Mouse (Mus musculus) heart, embryonic 15.5 days (tissue): ENCODE data around the gene Pa2g4. TPM values are rescaled to one million over a fixed set of nuclear protein-coding genes. Genes with fewer than 3 reads are reported as not detected.

Experiments used
- ATAC-seq: fragments of 200-750 bp; cut with Nextera tagmentation; replicated peaks from 2 replicates; pipeline ENCODE4 v1.8.0; 2017; ENCODE audit warnings: low read depth, moderate TSS enrichment; ENCODE audit not compliant: insufficient number of reproducible peaks, insufficient read depth, low FRiP score
- H3K27ac ChIP-seq: fragments of 300-500 bp; sonication (generic); 2 replicates; pipeline ENCODE4 v1.5.1; 2015; ENCODE audit warnings: mild to moderate bottlenecking, inconsistent platforms
- H3K27me3 ChIP-seq: fragments of 300-500 bp; sonication (generic); 2 replicates; pipeline ENCODE4 v1.6.1; 2015; ENCODE audit warnings: inconsistent platforms
- H3K36me3 ChIP-seq: fragments of 300-500 bp; sonication (generic); 2 replicates; pipeline ENCODE4 v1.6.1; 2015; ENCODE audit warnings: mild to moderate bottlenecking, inconsistent platforms
- H3K4me1 ChIP-seq: fragments of 300-500 bp; sonication (generic); replicated peaks from 2 replicates; pipeline ENCODE4 v1.6.1; 2015; ENCODE audit warnings: inconsistent platforms
- H3K4me2 ChIP-seq: fragments of 300-500 bp; sonication (generic); 2 replicates; pipeline ENCODE4 v1.6.1; 2015; ENCODE audit warnings: inconsistent platforms, mild to moderate bottlenecking, moderate library complexity
- H3K4me3 ChIP-seq: fragments of 300-500 bp; sonication (generic); 2 replicates; pipeline ENCODE4 v1.5.1; 2015; ENCODE audit warnings: mild to moderate bottlenecking, inconsistent platforms
- H3K9ac ChIP-seq: fragments of 300-500 bp; sonication (generic); 2 replicates; pipeline ENCODE4 v1.6.1; 2015; ENCODE audit warnings: mild to moderate bottlenecking, inconsistent platforms
- H3K9me3 ChIP-seq: fragments of 300-500 bp; sonication (generic); replicated peaks from 2 replicates; pipeline ENCODE4 v1.6.1; 2016; ENCODE audit warnings: inconsistent platforms
- WGBS: fragments of 180-500 bp; shearing (Covaris S2); methylation state at CpG from one replicate; pipeline ENCODE4 v1.1.7; 2015; ENCODE audit warnings: mixed read lengths; 5-methylcytosine and 5-hydroxymethylcytosine counted together
- microRNA-seq: library from miRNA; unstranded; fragments of <30 nt; microRNA quantifications from one replicate; pipeline ENCODE4, GENCODE M21; 2016
- polyA plus RNA-seq: library from polyadenylated mRNA; unstranded; fragments of >200 nt; fragmentation: Nextera tagmentation; extraction: Ambion mirVana; gene quantifications from 2 replicates; pipeline ENCODE4 v1.2.1, GENCODE M21; 2015

The Pa2g4 gene
- polyA plus RNA-seq, 1 experiment from 2014 or later: 101 TPM

- Histone ChIP-seq H3K27me3 (no peaks in the 10 kb centered on the region), H3K4me2 (no peak overlapping the region), H3K9ac (no peak overlapping the region), H3K4me3 (no peak overlapping the region), H3K36me3 (peaks cover 65% of the 10 kb centered on the region), H3K27ac (no peak overlapping the region), H3K4me1 (no peaks in the 10 kb centered on the region), H3K9me3 (no peaks in the 10 kb centered on the region)
- ATAC-seq: no peak
- 75% methylated on average over 4 of the region's 4 CpGs for WGBS
Measured at GRCm38 (mm10) chr10:128515044-128515443, 50.7 kb downstream of the Pa2g4 start.

- WGBS: 78% methylated on average over 12 of the region's 12 CpGs
Measured at GRCm38 (mm10) chr10:128511761-128512160, 54.0 kb downstream of the Pa2g4 start.

GRCm38 (mm10) chr10:128511189-128511588 lies 54.6 kb downstream of the Pa2g4 start:
- no peaks in the 10 kb centered on the region; the same call in 1 of the 2 replicates for H3K4me1 ChIP-seq
- ATAC-seq: no peak
- no peak overlapping the region for H3K9ac ChIP-seq
- WGBS: 83% methylated on average over 9 of the region's 9 CpGs
- no peaks in the 10 kb centered on the region for H3K27me3 ChIP-seq
- H3K27ac ChIP-seq: no peak overlapping the region
- no peak overlapping the region for H3K4me2 ChIP-seq
- H3K9me3 ChIP-seq: no peaks in the 10 kb centered on the region
- H3K4me3 ChIP-seq: no peak overlapping the region
- peaks cover 46% of the 10 kb centered on the region for H3K36me3 ChIP-seq

More at GRCm38 (mm10) chr10:128511761-128512160, 54.0 kb downstream of the Pa2g4 start:
- H3K4me2 ChIP-seq: no peak overlapping the region
- H3K36me3 ChIP-seq: peaks cover 51% of the 10 kb centered on the region
- H3K9ac ChIP-seq: no peak overlapping the region
- no peaks in the 10 kb centered on the region for H3K9me3 ChIP-seq
- H3K4me3 ChIP-seq: no peak overlapping the region
- H3K27ac ChIP-seq: no peak overlapping the region
- no peaks in the 10 kb centered on the region; the same call in 1 of the 2 replicates for H3K4me1 ChIP-seq
- no peaks in the 10 kb centered on the region for H3K27me3 ChIP-seq
- ATAC-seq: no peak

GRCm38 (mm10) chr10:128510301-128510700 lies 55.5 kb downstream of the Pa2g4 start:
- Histone ChIP-seq H3K27me3 (no peaks in the 10 kb centered on the region), H3K4me1 (peaks cover under 1% of the 10 kb centered on the region), H3K36me3 (peaks cover 38% of the 10 kb centered on the region), H3K9ac (no peak overlapping the region), H3K27ac (no peak overlapping the region), H3K4me3 (no peak overlapping the region), H3K4me2 (no peak overlapping the region), H3K9me3 (no peaks in the 10 kb centered on the region)
- no peak for ATAC-seq
- 81% methylated on average over 11 of the region's 11 CpGs for WGBS

GRCm38 (mm10) chr10:128509831-128510230 lies 56.0 kb downstream of the Pa2g4 start:
- Histone ChIP-seq H3K9ac (no peak overlapping the region), H3K4me3 (no peak overlapping the region), H3K27me3 (no peaks in the 10 kb centered on the region), H3K9me3 (no peaks in the 10 kb centered on the region), H3K4me1 (peaks cover 5% of the 10 kb centered on the region), H3K36me3 (peaks cover 33% of the 10 kb centered on the region), H3K27ac (no peak overlapping the region), H3K4me2 (no peak overlapping the region)
- ATAC-seq: no peak
- 79% methylated on average over 4 of the region's 4 CpGs for WGBS

GRCm38 (mm10) chr10:128509203-128509602 lies 56.6 kb downstream of the Pa2g4 start:
- Histone ChIP-seq H3K27me3 (no peaks in the 10 kb centered on the region), H3K36me3 (peaks cover 32% of the 10 kb centered on the region), H3K9me3 (no peaks in the 10 kb centered on the region), H3K27ac (no peak overlapping the region), H3K4me2 (no peak overlapping the region), H3K4me3 (no peak overlapping the region), H3K9ac (no peak overlapping the region), H3K4me1 (peaks cover 11% of the 10 kb centered on the region)
- no peak for ATAC-seq
- 84% methylated on average over 9 of the region's 9 CpGs for WGBS

- Histone ChIP-seq H3K27me3 (no peaks in the 10 kb centered on the region), H3K9me3 (no peaks in the 10 kb centered on the region), H3K9ac (no peak overlapping the region), H3K4me2 (no peak overlapping the region), H3K4me3 (no peak overlapping the region), H3K4me1 (peaks cover 14% of the 10 kb centered on the region), H3K27ac (no peak overlapping the region), H3K36me3 (peaks cover 32% of the 10 kb centered on the region)
- 75% methylated on average over 9 of the region's 9 CpGs for WGBS
- ATAC-seq: no peak
Measured at GRCm38 (mm10) chr10:128508260-128508659, 57.5 kb downstream of the Pa2g4 start.

Small RNA genes lying within 50 kb of the gene (microRNA-seq; reads per million reads assigned to microRNA genes)
- gene Gm47275 (not detected), gene Mir6916 (not detected), gene Mir6917 (not detected)

Other genes starting within 250 kb of the Pa2g4 start
- 186 and 213 TPM in 2 replicates for gene Cnpy2, start 243.5 kb downstream of the Pa2g4 start, polyA plus RNA-seq
- gene Cs, start 228.3 kb downstream of the Pa2g4 start, polyA plus RNA-seq: 448 and 450 TPM in 2 replicates
- gene Coq10a, start 197.0 kb downstream of the Pa2g4 start, polyA plus RNA-seq: 17.0 TPM in 2 replicates
- 6.8 and 11.8 TPM in 2 replicates for gene Ankrd52, start 188.9 kb downstream of the Pa2g4 start, polyA plus RNA-seq
- gene Slc39a5, start 164.8 kb downstream of the Pa2g4 start, polyA plus RNA-seq: 0.24 and 0.81 TPM in 2 replicates
- gene Nabp2, start 154.5 kb downstream of the Pa2g4 start, polyA plus RNA-seq: 52.6 and 58.9 TPM in 2 replicates
- 25.5 and 29.0 TPM in 2 replicates for gene Rnf41, start 154.3 kb downstream of the Pa2g4 start, polyA plus RNA-seq
- gene Smarcc2, start 106.7 kb downstream of the Pa2g4 start, polyA plus RNA-seq: 59.2 and 60.3 TPM in 2 replicates
- 1,051 and 1,154 TPM in 2 replicates for gene Myl6, start 71.8 kb downstream of the Pa2g4 start, polyA plus RNA-seq
- gene Myl6b, start 67.3 kb downstream of the Pa2g4 start, polyA plus RNA-seq: 4.3 and 4.6 TPM in 2 replicates
- gene Esyt1, start 40.1 kb downstream of the Pa2g4 start, polyA plus RNA-seq: 19.4 and 29.0 TPM in 2 replicates
- 10.2 and 11.0 TPM in 2 replicates for gene Zc3h10, start 18.2 kb downstream of the Pa2g4 start, polyA plus RNA-seq
- gene Rpl41, start 16.7 kb downstream of the Pa2g4 start, polyA plus RNA-seq: 2,261 and 2,363 TPM in 2 replicates
- gene Erbb3, start 23.7 kb upstream of the Pa2g4 start, polyA plus RNA-seq: 3.4 and 5.0 TPM in 2 replicates
- 359 and 409 TPM in 2 replicates for gene Rps26, start 60.8 kb upstream of the Pa2g4 start, polyA plus RNA-seq
- 1.3 and 1.4 TPM in 2 replicates for gene Ikzf4, start 80.0 kb upstream of the Pa2g4 start, polyA plus RNA-seq
- 11.1 and 14.4 TPM in 2 replicates for gene Suox, start 108.1 kb upstream of the Pa2g4 start, polyA plus RNA-seq
- gene Rab5b, start 130.3 kb upstream of the Pa2g4 start, polyA plus RNA-seq: 61.0 and 67.8 TPM in 2 replicates
- gene Pmel, start 138.2 kb upstream of the Pa2g4 start, polyA plus RNA-seq: 2.5 and 2.7 TPM in 2 replicates
- 85.9 and 90.4 TPM in 2 replicates for gene Cdk2, start 139.0 kb upstream of the Pa2g4 start, polyA plus RNA-seq
- 5.4 and 10.1 TPM in 2 replicates for gene Dgka, start 178.9 kb upstream of the Pa2g4 start, polyA plus RNA-seq
- 15.4 and 23.2 TPM in 2 replicates for gene Pym1, start 181.9 kb upstream of the Pa2g4 start, polyA plus RNA-seq
- 1.6 and 2.5 TPM in 2 replicates for gene Mmp19, start 224.9 kb upstream of the Pa2g4 start, polyA plus RNA-seq
- 35.2 and 42.5 TPM in 2 replicates for gene Dnajc14, start 238.1 kb upstream of the Pa2g4 start, polyA plus RNA-seq
- gene Tmem198b, start 238.4 kb upstream of the Pa2g4 start, polyA plus RNA-seq: 14.9 and 18.8 TPM in 2 replicates